In genomic region chr1:39838487-39839169, GRCm38 (mm10) we compare ENCODE assay signal across 10 mouse cellular contexts. TPM values are rescaled to one million over a fixed set of nuclear protein-coding genes. Genes with fewer than 3 reads are reported as not detected.
DNase-seq lines count a peak whose midpoint lies in the region; ATAC-seq and TF ChIP-seq lines count a peak whose summit lies in the region.
"Had no signal": no experiment of that assay in that cellular context is flagged by ENCODE, and none has a peak within 500 bp of the region (broad histone marks: within the 10 kb centered on the region; RNA-seq: fewer than 3 reads in every experiment).

No protein-coding gene starts in this region.

- no peaks in the 10 kb centered on the region for H3K9me3 ChIP-seq in embryonic facial prominence, embryonic 11.5 days (replicated peaks; ENCODE audit: control insufficient read depth, low read length)
- H3K9me3 ChIP-seq in embryonic facial prominence, embryonic 10.5 days, result no peaks in the 10 kb centered on the region
- H3K9me3 ChIP-seq in lung, postnatal 0 days (ENCODE audit: low read length), result no peaks in the 10 kb centered on the region

- H3K36me3 ChIP-seq in embryonic facial prominence, embryonic 11.5 days (replicated peaks; ENCODE audit: control insufficient read depth, insufficient read depth, low read depth, low read length), result no peaks in the 10 kb centered on the region
- H3K36me3 ChIP-seq in embryonic facial prominence, embryonic 10.5 days (replicated peaks), result no peaks in the 10 kb centered on the region
- H3K36me3 ChIP-seq in lung, postnatal 0 days (ENCODE audit: insufficient read depth, low read length), result no peaks in the 10 kb centered on the region

- TF ChIP-seq CTCF in lung, postnatal 0 days (IDR thresholded peaks at IDR 0.05), result no peak

- no peak for TF ChIP-seq EP300 in lung, postnatal 0 days (IDR thresholded peaks at IDR 0.05)

- no peak overlapping the region for H3K9ac ChIP-seq in embryonic facial prominence, embryonic 11.5 days (replicated peaks; ENCODE audit: low read length)
- no peak overlapping the region for H3K9ac ChIP-seq in lung, postnatal 0 days (replicated peaks; ENCODE audit: low read depth)
- H3K9ac ChIP-seq: liver, embryonic 14.5 days had no signal

- no peak overlapping the region for H3K4me3 ChIP-seq in embryonic facial prominence, embryonic 11.5 days (ENCODE audit: low read depth, low read length)
- no peak overlapping the region for H3K4me3 ChIP-seq in embryonic facial prominence, embryonic 10.5 days
- H3K4me3 ChIP-seq in lung, postnatal 0 days (ENCODE audit: low read depth, low read length), result no peak overlapping the region

- DNase-seq in embryonic facial prominence, embryonic 11.5 days (ENCODE audit: low spot score), result peak; percentile 36
- no peak for DNase-seq in embryonic facial prominence, embryonic 10.5 days (ENCODE audit: low spot score)
- peak; percentile 59 to 73 for DNase-seq in right cerebral cortex, postnatal 10 days (ENCODE audit: low spot score in 2 of 2)
- no peak for DNase-seq in right cerebral cortex, postnatal 36 days (ENCODE audit: low spot score in 2 of 2)
- DNase-seq in lung, postnatal 0 days (ENCODE audit: low spot score), result peak; percentile 7
- DNase-seq in ovary, adult 18-20 months (ENCODE audit: low spot score), result no peak
- no peak for DNase-seq in natural killer cell, adult 2 months (ENCODE audit: low spot score in 2 of 2)
- DNase-seq in thymus, postnatal 4 days, result no peak

- peak; percentile 73 for ATAC-seq in embryonic facial prominence, embryonic 11.5 days (replicated peaks; ENCODE audit: insufficient number of reproducible peaks, low FRiP score, low TSS enrichment, low read depth)
- peak; percentile 14; the same call in 1 of the 2 replicates for ATAC-seq in lung, postnatal 0 days

- no peak overlapping the region for H3K4me2 ChIP-seq in embryonic facial prominence, embryonic 11.5 days (ENCODE audit: low read depth, low read length)
- no peak overlapping the region for H3K4me2 ChIP-seq in lung, postnatal 0 days (replicated peaks; ENCODE audit: low read depth, low read length)

- no peaks in the 10 kb centered on the region for H3K27me3 ChIP-seq in embryonic facial prominence, embryonic 11.5 days (ENCODE audit: control insufficient read depth, insufficient read depth, low read length)
- no peaks in the 10 kb centered on the region for H3K27me3 ChIP-seq in embryonic facial prominence, embryonic 10.5 days (replicated peaks; ENCODE audit: low read depth, poor library complexity, severe bottlenecking)
- no peaks in the 10 kb centered on the region for H3K27me3 ChIP-seq in lung, postnatal 0 days (replicated peaks; ENCODE audit: insufficient read depth, low read length)

- no peaks in the 10 kb centered on the region for H3K4me1 ChIP-seq in embryonic facial prominence, embryonic 11.5 days (ENCODE audit: control insufficient read depth, insufficient read depth, low read length)
- peaks cover 13% of the 10 kb centered on the region for H3K4me1 ChIP-seq in embryonic facial prominence, embryonic 10.5 days
- H3K4me1 ChIP-seq in lung, postnatal 0 days (ENCODE audit: insufficient read depth, low read depth, low read length), result no peaks in the 10 kb centered on the region

- WGBS in embryonic facial prominence, embryonic 11.5 days, result 70% methylated on average over 12 of the region's 12 CpGs
- 76% methylated on average over 12 of the region's 12 CpGs for WGBS in embryonic facial prominence, embryonic 10.5 days
- WGBS in lung, postnatal 0 days, result 57% methylated on average over 12 of the region's 12 CpGs

- H3K27ac ChIP-seq in embryonic facial prominence, embryonic 11.5 days (replicated peaks; ENCODE audit: low read depth, low read length), result no peak overlapping the region
- no peak overlapping the region for H3K27ac ChIP-seq in embryonic facial prominence, embryonic 10.5 days (replicated peaks)
- H3K27ac ChIP-seq in lung, postnatal 0 days (ENCODE audit: low read length), result no peak overlapping the region
- H3K27ac ChIP-seq: liver, embryonic 14.5 days had no signal

RNA-seq across cellular contexts. Expression of gene Gm3646, which starts 33.5 kb away (rescaled TPM):
- polyA plus RNA-seq in embryonic facial prominence, embryonic 11.5 days (2014; fragmentation: Nextera tagmentation; extraction: Ambion mirVana), result not detected in 2 replicates
- not detected in 2 replicates for polyA plus RNA-seq in embryonic facial prominence, embryonic 10.5 days (2016; fragmentation: Nextera tagmentation; extraction: Ambion mirVana)
- polyA plus RNA-seq in lung, postnatal 0 days (2015; fragmentation: Nextera tagmentation; extraction: Ambion mirVana), result not detected in 2 replicates
- polyA plus RNA-seq: intestine, embryonic 14.5 days; liver, embryonic 14.5 days had no signal

Comparison
In these comparisons a context has a peak if more than half of its experiments do, and no peak if none do; other contexts are left out.
1. DNase-seq: peak in embryonic facial prominence, embryonic 11.5 days (single experiment), right cerebral cortex, postnatal 10 days (2 of 2) and lung, postnatal 0 days (single experiment); none in embryonic facial prominence, embryonic 10.5 days (single experiment), right cerebral cortex, postnatal 36 days (0 of 2), ovary, adult 18-20 months (single experiment), natural killer cell, adult 2 months (0 of 2) and thymus, postnatal 4 days (single experiment).